Mouse (Mus musculus): ENCODE measurements at regions not wholly inside any gene's neighbourhood (a gene's known extent, or its start where the extent isn't known, plus 50 kb on each side); places are given as distances from the start of the nearest gene placed in this dataset.

GRCm38 (mm10) chr19:27627626-27628025 lies 198.0 kb upstream of the Pum3 start:
- TF ChIP-seq POLR2A (IDR thresholded peaks at IDR 0.05; ENCODE audit: low read depth, low read length) (no peak), CTCF (IDR thresholded peaks at IDR 0.05; ENCODE audit: extremely low read depth, insufficient read length, insufficient replicate concordance, low read depth, low read length) (no peak)
